Mouse (Mus musculus) heart, postnatal 14 days (tissue): ENCODE measurements around the gene Wdr45. TPM values are rescaled to one million over a fixed set of nuclear protein-coding genes. Genes with fewer than 3 reads are reported as not detected.
A peak's percentile ranks its signal among the peaks of the same experiment; 100 is the strongest.
"Not testable (repeated sequence)": the region's sequence is repeated elsewhere in the genome, so short reads cannot be mapped to it uniquely, and the experiment has no call there.

Experiments
- DNase-seq, 2 experiments: peaks; one replicate each; pipeline ENCODE4 v3.0.0; 2021 to 2022
- intact Hi-C: fragments of 180-260 bp; cut with DNase I; formaldehyde crosslinking; loops from one replicate; pipeline ENCODE4 v1.15.1; 2025
- total RNA-seq, 2 experiments: library from RNA; stranded (reverse); gene quantifications; 2 replicates each; pipeline ENCODE4 v1.2.3; 2021

Gene Wdr45
- total RNA-seq, 2 experiments from 2014 or later, result 28.8 to 38.3 TPM

GRCm38 (mm10) chrX:7713764-7714134, 384 bp upstream of the Wdr45 start:
- DNase-seq, intact Hi-C loops: not testable (repeated sequence)

GRCm38 (mm10) chrX:7716058-7716457, 1.9 kb downstream of the Wdr45 start:
- DNase-seq, intact Hi-C loops: not testable (repeated sequence)

- intact Hi-C loops, result no loop called here
Observed at GRCm38 (mm10) chrX:7721514-7722281, 7.6 kb downstream of the Wdr45 start, which contains the start of gene Gm45208. Gene Gm45208 (plus strand): TSS chrX:7722245.

GRCm38 (mm10) chrX:7722282-7722611, 8.1 kb downstream of the Wdr45 start:
- intact Hi-C loops, result no loop called here
- DNase-seq, result no peak

More at GRCm38 (mm10) chrX:7721514-7722281, 7.6 kb downstream of the Wdr45 start, which contains the start of gene Gm45208:
- DNase-seq, result peak; percentile 61 to 71

GRCm38 (mm10) chrX:7722691-7723090, 8.6 kb downstream of the Wdr45 start:
- intact Hi-C loops, result no loop called here
- no peak for DNase-seq

GRCm38 (mm10) chrX:7724135-7724534, 10.0 kb downstream of the Wdr45 start:
- DNase-seq, result no peak
- intact Hi-C loops, result no loop called here

- no peak for DNase-seq
- intact Hi-C loops, result no loop called here
Observed at GRCm38 (mm10) chrX:7725841-7726240, 11.7 kb downstream of the Wdr45 start.

GRCm38 (mm10) chrX:7727176-7727575, 13.0 kb downstream of the Wdr45 start:
- intact Hi-C loops, result no loop called here
- DNase-seq, result no peak

- DNase-seq, result peak; percentile 69 to 71
- intact Hi-C loops, result no loop called here
Observed at GRCm38 (mm10) chrX:7728215-7728921, 14.2 kb downstream of the Wdr45 start, which contains the start of gene Praf2. Gene Praf2 (plus strand): TSS chrX:7728439.

GRCm38 (mm10) chrX:7728922-7729265, 14.8 kb downstream of the Wdr45 start:
- intact Hi-C loops, result no loop called here
- DNase-seq, result no peak

- DNase-seq, result peak; percentile 74 to 81
- intact Hi-C loops, result loop anchor here (5.0 kb wide), 1 partner anchor 44 kb away; no protein-coding TSS in a partner anchor
Observed at GRCm38 (mm10) chrX:7733571-7734156, 19.5 kb downstream of the Wdr45 start.

GRCm38 (mm10) chrX:7739336-7740081, 25.4 kb downstream of the Wdr45 start:
- no peak for DNase-seq
- intact Hi-C loops, result no loop called here

GRCm38 (mm10) chrX:7740082-7740819, 26.1 kb downstream of the Wdr45 start:
- intact Hi-C loops, result no loop called here
- DNase-seq, result no peak

- intact Hi-C loops, result no loop called here
- no peak for DNase-seq
Observed at GRCm38 (mm10) chrX:7741103-7741502, 27.0 kb downstream of the Wdr45 start.

- intact Hi-C loops, result no loop called here
- DNase-seq, result no peak
Observed at GRCm38 (mm10) chrX:7743470-7743869, 29.3 kb downstream of the Wdr45 start.

GRCm38 (mm10) chrX:7744940-7745339, 30.8 kb downstream of the Wdr45 start:
- DNase-seq, result no peak
- intact Hi-C loops, result no loop called here

GRCm38 (mm10) chrX:7745429-7745828, 31.3 kb downstream of the Wdr45 start:
- intact Hi-C loops, result no loop called here
- no peak for DNase-seq

- peak; percentile 52 to 64 for DNase-seq
- intact Hi-C loops, result no loop called here
Observed at GRCm38 (mm10) chrX:7750432-7751116, 36.4 kb downstream of the Wdr45 start, which contains the start of gene Ccdc120. Gene Ccdc120 (minus strand): TSS chrX:7750905.

GRCm38 (mm10) chrX:7753627-7754026, 39.5 kb downstream of the Wdr45 start:
- intact Hi-C loops, result loop anchor here (1.0 kb wide), 1 partner anchor 23 kb away; no protein-coding TSS in a partner anchor
- peak in 1 of 2 experiments; percentile 21 for DNase-seq
